Mouse (Mus musculus): Measurements from ENCODE around the gene Nell2. TPM values are rescaled to one million over a fixed set of nuclear protein-coding genes. Genes with fewer than 3 reads are reported as not detected.

Nell2 gene
- polyA plus RNA-seq, 1 experiment = 0.30 TPM

GRCm38 (mm10) chr15:95316626-95317025, 211.7 kb downstream of the Nell2 start:
- Histone ChIP-seq H3K4me1 (ENCODE audit: control insufficient read depth, insufficient read depth, low read length) (no peaks in the 10 kb centered on the region), H3K4me3 (replicated peaks; ENCODE audit: extremely low read depth, low read depth, low read length) (no peak overlapping the region)
- DNase-seq = no peak
- 48% methylated on average over 4 of the region's 4 CpGs for WGBS
- no peak for TF ChIP-seq POLR2A (IDR thresholded peaks at IDR 0.05; ENCODE audit: borderline replicate concordance, extremely low read depth, low read depth, low read length)

GRCm38 (mm10) chr15:95314808-95315145, 213.6 kb downstream of the Nell2 start:
- WGBS = 92% methylated on average over 5 of the region's 5 CpGs
- DNase-seq = no peak
- Histone ChIP-seq H3K4me1 (ENCODE audit: control insufficient read depth, insufficient read depth, low read length) (no peaks in the 10 kb centered on the region), H3K4me3 (replicated peaks; ENCODE audit: extremely low read depth, low read depth, low read length) (no peak overlapping the region)
- TF ChIP-seq POLR2A (IDR thresholded peaks at IDR 0.05; ENCODE audit: borderline replicate concordance, extremely low read depth, low read depth, low read length) = no peak
- no peak for TF ChIP-seq CTCF (IDR thresholded peaks at IDR 0.05; ENCODE audit: insufficient read depth, low read length)

GRCm38 (mm10) chr15:95314121-95314807, 214.1 kb downstream of the Nell2 start:
- no peak for TF ChIP-seq CTCF (IDR thresholded peaks at IDR 0.05; ENCODE audit: insufficient read depth, low read length)
- no peak for TF ChIP-seq POLR2A (IDR thresholded peaks at IDR 0.05; ENCODE audit: borderline replicate concordance, extremely low read depth, low read depth, low read length)
- Histone ChIP-seq H3K4me3 (replicated peaks; ENCODE audit: extremely low read depth, low read depth, low read length) (no peak overlapping the region), H3K4me1 (ENCODE audit: control insufficient read depth, insufficient read depth, low read length) (no peaks in the 10 kb centered on the region)
- 48% methylated on average over 16 of the region's 16 CpGs for WGBS
- DNase-seq = no peak

GRCm38 (mm10) chr15:95313286-95313685, 215.1 kb downstream of the Nell2 start:
- TF ChIP-seq POLR2A (IDR thresholded peaks at IDR 0.05; ENCODE audit: borderline replicate concordance, extremely low read depth, low read depth, low read length) = no peak
- no peak for TF ChIP-seq CTCF (IDR thresholded peaks at IDR 0.05; ENCODE audit: insufficient read depth, low read length)
- WGBS = 59% methylated on average over 5 of the region's 5 CpGs

GRCm38 (mm10) chr15:95304102-95304501, 224.3 kb downstream of the Nell2 start:
- H3K4me1 ChIP-seq (ENCODE audit: control insufficient read depth, insufficient read depth, low read length) = no peaks in the 10 kb centered on the region
- TF ChIP-seq CTCF (IDR thresholded peaks at IDR 0.05; ENCODE audit: insufficient read depth, low read length) (no peak), POLR2A (IDR thresholded peaks at IDR 0.05; ENCODE audit: borderline replicate concordance, extremely low read depth, low read depth, low read length) (no peak)
- DNase-seq = no peak
- H3K4me3 ChIP-seq (replicated peaks; ENCODE audit: extremely low read depth, low read depth, low read length) = no peak overlapping the region
- 72% methylated on average over 8 of the region's 8 CpGs for WGBS

More at GRCm38 (mm10) chr15:95313286-95313685, 215.1 kb downstream of the Nell2 start:
- no peak overlapping the region for H3K4me3 ChIP-seq (replicated peaks; ENCODE audit: extremely low read depth, low read depth, low read length)
- H3K4me1 ChIP-seq (ENCODE audit: control insufficient read depth, insufficient read depth, low read length) = no peaks in the 10 kb centered on the region
- no peak for DNase-seq

GRCm38 (mm10) chr15:95296561-95296960, 231.8 kb downstream of the Nell2 start:
- no peaks in the 10 kb centered on the region for H3K4me1 ChIP-seq (ENCODE audit: control insufficient read depth, insufficient read depth, low read length)
- WGBS = 78% methylated on average over 10 of the region's 10 CpGs
- TF ChIP-seq POLR2A (IDR thresholded peaks at IDR 0.05; ENCODE audit: borderline replicate concordance, extremely low read depth, low read depth, low read length) = no peak
- no peak for TF ChIP-seq CTCF (IDR thresholded peaks at IDR 0.05; ENCODE audit: insufficient read depth, low read length)
- no peak for DNase-seq
- no peak overlapping the region for H3K4me3 ChIP-seq (replicated peaks; ENCODE audit: extremely low read depth, low read depth, low read length)

- Histone ChIP-seq H3K4me3 (replicated peaks; ENCODE audit: extremely low read depth, low read depth, low read length) (no peak overlapping the region), H3K4me1 (ENCODE audit: control insufficient read depth, insufficient read depth, low read length) (no peaks in the 10 kb centered on the region)
- TF ChIP-seq CTCF (IDR thresholded peaks at IDR 0.05; ENCODE audit: insufficient read depth, low read length) = no peak
- no peak for TF ChIP-seq POLR2A (IDR thresholded peaks at IDR 0.05; ENCODE audit: borderline replicate concordance, extremely low read depth, low read depth, low read length)
- DNase-seq = no peak
- 49% methylated on average over 10 of the region's 10 CpGs for WGBS
These were observed 239.3 kb downstream of the Nell2 start for GRCm38 (mm10) chr15:95289047-95289446.

GRCm38 (mm10) chr15:95285199-95285598, 243.2 kb downstream of the Nell2 start:
- no peak overlapping the region for H3K4me3 ChIP-seq (replicated peaks; ENCODE audit: extremely low read depth, low read depth, low read length)
- no peak for DNase-seq
- TF ChIP-seq CTCF (IDR thresholded peaks at IDR 0.05; ENCODE audit: insufficient read depth, low read length) (no peak), POLR2A (IDR thresholded peaks at IDR 0.05; ENCODE audit: borderline replicate concordance, extremely low read depth, low read depth, low read length) (no peak)
- no peaks in the 10 kb centered on the region for H3K4me1 ChIP-seq (ENCODE audit: control insufficient read depth, insufficient read depth, low read length)
- WGBS = 61% methylated on average over 6 of the region's 6 CpGs

- no peaks in the 10 kb centered on the region for H3K4me1 ChIP-seq (ENCODE audit: control insufficient read depth, insufficient read depth, low read length)
- DNase-seq = no peak
- 70% methylated on average over 2 of the region's 2 CpGs for WGBS
- no peak overlapping the region for H3K4me3 ChIP-seq (replicated peaks; ENCODE audit: extremely low read depth, low read depth, low read length)
- TF ChIP-seq POLR2A (IDR thresholded peaks at IDR 0.05; ENCODE audit: borderline replicate concordance, extremely low read depth, low read depth, low read length) = no peak
These were observed 247.4 kb downstream of the Nell2 start for GRCm38 (mm10) chr15:95280986-95281385.

- no peak for DNase-seq
- 83% methylated on average over 4 of the region's 4 CpGs for WGBS
- H3K4me1 ChIP-seq (ENCODE audit: control insufficient read depth, insufficient read depth, low read length) = no peaks in the 10 kb centered on the region
- no peak overlapping the region for H3K4me3 ChIP-seq (replicated peaks; ENCODE audit: extremely low read depth, low read depth, low read length)
- no peak for TF ChIP-seq POLR2A (IDR thresholded peaks at IDR 0.05; ENCODE audit: borderline replicate concordance, extremely low read depth, low read depth, low read length)
These were observed 250.4 kb downstream of the Nell2 start for GRCm38 (mm10) chr15:95278001-95278400.
